Mouse (Mus musculus) spleen, postnatal 4 days (tissue): ENCODE measurements around the gene Grpr.

Experiments used
- DNase-seq, 2 experiments: peaks; one replicate each; pipeline ENCODE4 v3.0.0; 2022; ENCODE audit warnings: low spot score in 2 of 2

Grpr gene

GRCm38 (mm10) chrX:163549666-163550065, at the start of gene Grpr:
Gene Grpr, minus strand, starts transcription at chrX:163549677.
- DNase-seq, result no peak

GRCm38 (mm10) chrX:163560521-163560920, 11.0 kb upstream of the Grpr start:
- DNase-seq, result no peak

GRCm38 (mm10) chrX:163547042-163547441, 2.4 kb downstream of the Grpr start:
- DNase-seq, result no peak

GRCm38 (mm10) chrX:163532836-163533235, 16.6 kb downstream of the Grpr start:
- DNase-seq, result no peak

GRCm38 (mm10) chrX:163518963-163519541, 30.4 kb downstream of the Grpr start:
- DNase-seq, result no peak

GRCm38 (mm10) chrX:163511766-163512165, 37.7 kb downstream of the Grpr start:
- no peak for DNase-seq

- DNase-seq, result no peak
Observed at GRCm38 (mm10) chrX:163502088-163502487, 47.4 kb downstream of the Grpr start.
